Mouse (Mus musculus): ENCODE results near the gene Xylt2.

Xylt2 gene

GRCm38 (mm10) chr11:94615494-94615893 is 61.8 kb downstream of the Xylt2 start:
- DNase-seq (ENCODE audit: extremely low spot score, low spot score): no peak

GRCm38 (mm10) chr11:94614603-94615002 is 62.7 kb downstream of the Xylt2 start:
- no peak for DNase-seq (ENCODE audit: extremely low spot score, low spot score)
